Mouse (Mus musculus): ENCODE data around the gene Trpc5os. TPM values are rescaled to one million over a fixed set of nuclear protein-coding genes. Genes with fewer than 3 reads are reported as not detected.

Gene Trpc5os
- polyA plus RNA-seq (2015; fragmentation: Nextera tagmentation; extraction: Ambion mirVana), result 0.18 TPM in 1 of 2 replicates, not detected in the other

DNA sequence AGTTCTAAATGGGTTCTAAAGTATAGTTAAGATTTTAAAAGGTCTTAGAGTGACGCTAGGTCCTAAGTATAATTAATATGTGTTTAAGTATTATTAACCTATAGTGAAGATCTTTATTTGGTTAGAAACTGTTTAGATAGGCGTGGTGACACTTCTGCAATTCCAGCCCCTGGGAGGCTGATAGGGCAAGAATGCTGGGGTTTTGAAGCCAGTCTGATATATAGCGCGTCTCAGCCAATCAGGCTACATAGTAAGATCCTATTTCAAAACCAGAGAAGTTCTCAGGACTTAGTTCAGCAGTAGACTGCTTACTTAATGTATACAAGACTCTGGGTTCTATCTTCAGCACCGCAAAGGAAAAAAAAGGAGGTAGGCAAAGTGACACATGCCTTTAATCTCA, at the start of gene Trpc5os:
Trpc5os (plus strand) TSS at position 301 of the 400 bp plus-strand sequence.

Other genes starting within 250 kb of the Trpc5os start
- 13.0 and 13.9 TPM in 2 replicates for gene Alg13, start 138.8 kb upstream of the Trpc5os start, polyA plus RNA-seq (2015; fragmentation: Nextera tagmentation; extraction: Ambion mirVana)
- 4.9 and 6.1 TPM in 2 replicates for gene Trpc5, start 231.6 kb downstream of the Trpc5os start, polyA plus RNA-seq (2015; fragmentation: Nextera tagmentation; extraction: Ambion mirVana)
- gene Rtl4, start 232.3 kb downstream of the Trpc5os start, polyA plus RNA-seq (2015; fragmentation: Nextera tagmentation; extraction: Ambion mirVana), result 2.0 and 2.1 TPM in 2 replicates